Mouse (Mus musculus): ENCODE data around the gene Lrch2.
"Not testable (repeated sequence)": the region's sequence is repeated elsewhere in the genome, so short reads cannot be mapped to it uniquely, and the experiment has no call there.

DNA sequence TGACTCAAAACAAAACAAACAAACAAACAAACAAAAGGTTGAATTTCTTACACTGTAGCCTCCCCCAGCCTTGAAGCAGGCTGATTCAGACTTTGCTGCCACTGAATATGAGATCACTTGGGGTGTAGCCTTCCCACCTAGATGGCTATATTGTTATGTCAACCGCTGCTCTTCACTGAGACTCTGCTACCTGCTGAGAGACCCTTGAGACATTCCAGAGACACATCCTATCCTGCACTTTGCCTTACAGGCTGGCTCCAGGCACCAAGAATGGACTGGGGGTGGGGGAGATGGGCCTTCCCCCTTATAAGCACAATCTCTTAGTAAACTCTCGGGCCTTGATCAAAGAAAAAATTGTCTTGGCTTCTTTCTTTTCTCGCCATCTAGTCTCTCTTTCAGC lies 16.8 kb downstream of the Lrch2 start:
- not testable (repeated sequence) for TF ChIP-seq REST (IDR thresholded peaks at IDR 0.05; ENCODE audit: insufficient read depth, insufficient read length); POLR2A (IDR thresholded peaks at IDR 0.05; ENCODE audit: insufficient read length, low read depth); TCF12 (IDR thresholded peaks at IDR 0.05; ENCODE audit: insufficient read depth, poor library complexity, severe bottlenecking); MYOG (IDR thresholded peaks at IDR 0.05; ENCODE audit: control insufficient read depth in 1 of 3, insufficient read depth in 1 of 3, insufficient read length in 2 of 3, low read depth in 2 of 3); CEBPB (IDR thresholded peaks at IDR 0.05; ENCODE audit: insufficient read depth, poor library complexity, severe bottlenecking)

All from myocyte (in vitro differentiated cells).